Mouse (Mus musculus): ENCODE measurements at regions not wholly inside any gene's neighbourhood (a gene's known extent, or its start where the extent isn't known, plus 50 kb on each side); places are given as distances from the start of the nearest gene placed in this dataset.
A peak's percentile ranks its signal among the peaks of the same experiment; 100 is the strongest.
"Not testable (repeated sequence)": the region's sequence is repeated elsewhere in the genome, so short reads cannot be mapped to it uniquely, and the experiment has no call there.

DNA sequence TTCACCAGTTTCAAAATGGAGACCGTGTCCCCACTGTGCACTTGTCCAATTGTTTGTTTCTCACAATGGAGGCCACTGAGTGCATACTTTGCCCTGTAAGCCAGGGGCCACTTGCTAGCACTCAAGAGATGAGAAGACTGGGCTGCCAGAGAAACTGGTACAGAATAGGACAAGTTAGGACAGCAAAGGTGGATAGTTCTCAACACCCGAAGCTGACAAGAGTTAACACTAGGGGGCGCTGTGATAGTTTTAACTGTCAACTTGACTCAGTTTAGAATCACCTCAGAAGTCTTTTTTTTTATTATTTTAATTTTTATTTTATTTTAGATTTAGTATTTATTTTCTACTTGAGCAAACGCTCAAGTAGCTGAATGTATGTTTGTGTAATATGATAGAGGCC lies 188.2 kb upstream of the Asap2 start:
- H3K4me3 ChIP-seq (replicated peaks); H3K27ac ChIP-seq; H3K36me3 ChIP-seq; DNase-seq; H3K9ac ChIP-seq; H3K4me2 ChIP-seq; H3K4me1 ChIP-seq (replicated peaks); H3K27me3 ChIP-seq; ATAC-seq (ENCODE audit: low read depth): not testable (repeated sequence)
- H3K9me3 ChIP-seq (replicated peaks) = peaks cover 13% of the 10 kb centered on the region
- WGBS (ENCODE audit: insufficient replicate concordance) = 58% methylated on average over 4 of the region's 4 CpGs

DNA sequence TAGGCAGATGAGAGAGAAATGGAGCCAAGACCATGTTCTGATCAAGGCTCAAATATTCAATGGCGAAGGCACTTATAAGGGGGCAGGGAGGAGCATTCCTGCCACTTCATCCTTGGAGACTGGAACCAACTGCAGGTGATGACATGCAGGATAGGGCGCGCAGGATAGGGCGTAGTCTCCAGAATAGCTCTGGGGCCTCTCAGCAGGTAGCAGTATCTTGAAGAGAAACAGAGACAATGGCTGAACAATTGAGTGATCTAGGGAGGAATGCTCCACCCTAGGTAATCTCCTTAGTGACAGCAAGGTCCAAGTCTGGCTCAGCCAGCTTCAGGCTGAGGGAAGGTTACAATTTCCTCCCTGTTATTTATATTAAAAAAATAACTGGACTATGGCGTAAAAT lies 184.8 kb upstream of the Asap2 start:
- not testable (repeated sequence) for ATAC-seq (ENCODE audit: low read depth); H3K4me3 ChIP-seq (replicated peaks); H3K4me1 ChIP-seq (replicated peaks); H3K36me3 ChIP-seq; DNase-seq; H3K9ac ChIP-seq; H3K27me3 ChIP-seq; H3K27ac ChIP-seq; H3K9me3 ChIP-seq (replicated peaks); H3K4me2 ChIP-seq
- 75% methylated on average over 5 of the region's 5 CpGs for WGBS (ENCODE audit: insufficient replicate concordance)

DNA sequence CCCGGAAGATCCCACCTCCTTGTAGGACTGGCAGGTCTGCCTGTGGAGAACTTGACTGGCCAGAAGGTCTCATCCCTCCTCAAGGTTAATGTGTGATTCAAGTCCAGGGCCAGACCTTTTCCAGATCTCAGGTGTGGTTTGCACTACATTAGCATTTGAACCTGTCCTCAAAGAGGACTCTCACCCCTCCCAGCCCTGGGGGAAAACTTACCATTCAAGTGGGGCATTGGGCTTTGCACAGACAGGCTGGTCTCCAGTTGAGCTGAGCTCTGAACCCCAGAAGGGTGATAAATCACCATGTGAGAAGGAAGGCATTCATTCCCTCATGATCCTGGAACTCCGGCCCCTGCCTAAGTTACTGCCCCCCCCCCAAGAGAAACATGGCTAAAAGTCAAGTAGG lies 183.6 kb upstream of the Asap2 start:
- H3K9ac ChIP-seq = no peak overlapping the region
- no peak overlapping the region for H3K4me2 ChIP-seq
- DNase-seq = no peak
- no peak for ATAC-seq (ENCODE audit: low read depth)
- H3K4me1 ChIP-seq (replicated peaks) = no peaks in the 10 kb centered on the region
- 72% methylated on average over 2 of the region's 2 CpGs for WGBS (ENCODE audit: insufficient replicate concordance)
- H3K27ac ChIP-seq = no peak overlapping the region
- H3K27me3 ChIP-seq = no peaks in the 10 kb centered on the region
- H3K36me3 ChIP-seq = no peaks in the 10 kb centered on the region
- H3K9me3 ChIP-seq (replicated peaks) = peaks cover 10% of the 10 kb centered on the region
- no peak overlapping the region for H3K4me3 ChIP-seq (replicated peaks)

DNA sequence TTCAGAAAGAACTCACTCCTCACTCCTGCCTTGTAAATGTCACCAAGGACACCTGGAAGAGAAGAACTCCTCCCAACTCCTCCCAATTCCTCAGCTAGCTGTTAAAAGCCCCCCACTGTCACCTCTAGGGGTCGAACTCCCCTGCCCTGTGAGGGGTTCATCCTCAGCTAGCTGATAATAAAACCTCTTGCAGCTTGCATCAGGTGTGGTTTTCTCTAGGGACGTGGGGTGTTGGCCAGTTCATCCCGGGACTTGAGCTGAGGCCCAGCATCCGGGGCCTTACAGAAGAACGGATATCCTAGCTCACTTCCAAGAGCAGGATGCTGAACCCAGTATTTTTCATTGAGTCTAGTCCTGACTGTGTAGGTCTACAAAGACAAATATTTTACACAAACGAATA lies 176.4 kb upstream of the Asap2 start:
- not testable (repeated sequence) for H3K36me3 ChIP-seq; H3K27ac ChIP-seq; H3K4me1 ChIP-seq (replicated peaks); H3K27me3 ChIP-seq; H3K4me3 ChIP-seq (replicated peaks); H3K4me2 ChIP-seq; DNase-seq; H3K9ac ChIP-seq; H3K9me3 ChIP-seq (replicated peaks); ATAC-seq (ENCODE audit: low read depth)
- WGBS (ENCODE audit: insufficient replicate concordance) = 67% methylated on average over 6 of the region's 6 CpGs

DNA sequence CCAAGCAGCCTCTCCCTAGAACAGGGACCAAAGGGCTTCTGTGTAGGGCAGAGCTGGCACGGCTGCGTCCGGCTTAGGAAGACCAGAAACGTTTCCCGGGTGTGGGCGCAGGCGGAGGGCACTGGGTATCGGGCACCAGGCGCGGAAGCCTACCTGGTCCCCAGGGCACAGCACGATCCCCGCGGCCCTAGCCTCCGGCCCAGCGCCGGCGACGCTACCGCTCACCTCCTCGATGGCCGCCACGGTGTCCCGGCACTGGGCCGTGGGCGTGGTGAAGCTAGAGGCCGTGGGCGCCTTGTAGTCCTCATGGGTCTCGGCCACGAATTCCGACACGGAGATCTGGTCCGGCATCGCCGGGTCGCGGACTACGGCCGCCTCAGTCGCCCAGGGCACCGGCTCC lies 175.1 kb upstream of the Asap2 start:
- not testable (repeated sequence) for H3K4me1 ChIP-seq (replicated peaks); H3K27ac ChIP-seq; H3K27me3 ChIP-seq; H3K36me3 ChIP-seq; DNase-seq; H3K9me3 ChIP-seq (replicated peaks)
- peak; percentile 24 for ATAC-seq (ENCODE audit: low read depth)
- Histone ChIP-seq H3K9ac (peak overlapping the region; percentile 65), H3K4me3 (replicated peaks) (peak overlapping the region; percentile 62), H3K4me2 (peak overlapping the region; percentile 68)
- 13% methylated on average over 40 of the region's 40 CpGs for WGBS (ENCODE audit: insufficient replicate concordance)

DNA sequence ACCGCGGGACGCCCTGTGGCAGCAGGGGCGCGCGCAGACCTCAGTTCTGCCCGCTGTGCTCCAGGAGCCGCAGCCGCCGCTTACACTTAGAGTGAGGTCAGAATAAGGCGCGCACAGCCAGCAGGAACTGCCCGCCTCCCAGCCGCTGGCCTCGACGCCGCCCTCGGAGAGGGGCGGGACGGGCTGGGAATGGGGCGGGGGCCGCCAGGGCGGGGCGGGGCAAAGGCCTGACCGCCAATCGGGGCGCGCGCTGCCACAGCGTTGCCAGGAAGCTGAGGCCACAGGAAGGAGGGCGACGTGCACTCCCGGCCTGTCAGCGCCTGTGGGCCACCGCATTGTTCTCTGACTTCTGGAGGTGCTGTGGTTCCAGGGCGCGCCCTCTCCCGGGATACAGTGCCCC lies 174.7 kb upstream of the Asap2 start:
- peak overlapping the region; percentile 65 for H3K9ac ChIP-seq
- no peaks in the 10 kb centered on the region for H3K4me1 ChIP-seq (replicated peaks)
- ATAC-seq (ENCODE audit: low read depth) = peak; percentile 100
- H3K9me3 ChIP-seq (replicated peaks) = 0 out of 2 replicates have a peak, but pooled peaks cover 5% of the 10 kb centered on the region
- H3K4me2 ChIP-seq = peak overlapping the region; percentile 68
- H3K27me3 ChIP-seq = no peaks in the 10 kb centered on the region
- no peak overlapping the region for H3K27ac ChIP-seq
- WGBS (ENCODE audit: insufficient replicate concordance) = 7% methylated on average over 35 of the region's 38 CpGs
- H3K36me3 ChIP-seq = no peaks in the 10 kb centered on the region
- peak overlapping the region; percentile 62 for H3K4me3 ChIP-seq (replicated peaks)
- DNase-seq = no peak

DNA sequence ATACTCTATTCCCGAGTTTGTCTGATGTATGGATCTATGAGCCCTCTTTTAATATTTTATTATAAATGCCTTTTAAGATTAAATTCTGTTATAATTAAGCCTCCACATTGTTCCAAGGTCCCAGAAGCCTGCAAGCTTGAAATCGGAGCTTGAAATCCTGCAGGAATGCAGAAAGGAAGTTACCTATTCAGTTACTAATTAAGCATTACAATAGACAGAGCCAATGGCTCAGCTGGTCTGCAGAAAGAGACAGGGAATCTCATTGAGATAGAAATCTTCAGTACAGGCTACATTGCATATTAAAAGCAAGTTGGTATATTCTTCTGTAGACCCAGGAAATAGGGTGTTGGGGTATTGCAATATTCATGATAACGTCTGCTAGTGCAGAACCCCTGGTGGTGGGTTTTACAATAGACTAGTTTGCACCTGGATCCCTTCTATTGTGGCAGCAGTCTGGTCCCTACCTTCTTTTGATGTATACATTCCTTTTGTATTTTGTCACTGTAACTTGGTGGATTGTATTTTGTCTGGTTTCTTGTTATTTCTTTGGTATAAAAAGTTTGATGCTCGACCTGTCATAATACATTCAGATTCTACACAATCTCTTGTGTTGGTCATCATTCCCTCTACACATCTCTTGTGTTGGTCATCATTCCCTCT lies 146.5 kb upstream of the Asap2 start:
- DNase-seq; H3K9me3 ChIP-seq (replicated peaks); H3K36me3 ChIP-seq; H3K4me2 ChIP-seq; H3K27ac ChIP-seq; H3K9ac ChIP-seq; ATAC-seq (ENCODE audit: low read depth); H3K27me3 ChIP-seq; H3K4me1 ChIP-seq (replicated peaks); H3K4me3 ChIP-seq (replicated peaks): not testable (repeated sequence)
- 42% methylated on average over 4 of the region's 4 CpGs for WGBS (ENCODE audit: insufficient replicate concordance)

DNA sequence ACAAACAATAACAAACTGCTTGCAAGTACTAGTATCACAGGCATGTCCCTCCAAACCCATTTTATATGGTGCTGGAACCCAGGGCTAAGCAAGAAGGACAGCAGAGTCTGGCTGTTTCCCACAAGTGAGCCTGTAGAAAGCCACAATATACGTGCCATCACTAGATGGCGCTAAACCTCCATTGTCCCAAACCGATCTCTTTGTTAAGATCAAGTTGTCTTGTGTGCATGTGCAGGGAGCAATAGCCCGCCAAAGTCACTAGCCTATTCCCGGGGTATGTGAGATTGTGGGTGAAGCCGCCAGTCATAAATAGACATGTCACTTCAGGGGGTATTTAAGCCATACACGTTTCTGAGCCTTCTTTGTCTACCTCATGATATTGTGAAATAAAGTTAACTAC lies 145.4 kb upstream of the Asap2 start:
- not testable (repeated sequence) for H3K4me2 ChIP-seq; DNase-seq; H3K9me3 ChIP-seq (replicated peaks)

DNA sequence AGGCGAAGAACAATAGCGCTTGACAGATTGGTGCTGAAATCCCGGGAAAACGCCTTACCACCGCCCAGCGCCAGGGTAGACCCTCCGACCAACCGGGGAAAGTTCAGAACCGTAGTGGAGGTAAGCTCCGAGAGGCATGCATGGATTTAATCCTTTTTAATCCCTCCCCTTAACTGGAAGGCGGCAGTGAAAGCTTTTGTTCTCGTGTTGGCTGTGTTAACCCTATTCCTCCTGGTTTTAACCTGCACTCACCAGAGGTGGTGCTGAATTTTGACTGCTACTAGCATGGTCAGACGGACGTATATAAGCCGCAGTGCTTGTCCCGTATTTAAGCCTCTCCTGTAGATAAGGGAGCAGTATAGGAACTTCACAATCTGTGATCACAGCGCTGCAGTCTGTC lies 145.0 kb upstream of the Asap2 start:
- Histone ChIP-seq H3K27me3 (no peaks in the 10 kb centered on the region), H3K9ac (no peak overlapping the region), H3K4me2 (no peak overlapping the region), H3K27ac (no peak overlapping the region), H3K4me1 (replicated peaks) (no peaks in the 10 kb centered on the region), H3K9me3 (replicated peaks) (no peaks in the 10 kb centered on the region; the same call in 1 of the 2 replicates), H3K36me3 (no peaks in the 10 kb centered on the region), H3K4me3 (replicated peaks) (no peak overlapping the region)
- WGBS (ENCODE audit: insufficient replicate concordance) = 53% methylated on average over 17 of the region's 17 CpGs
- DNase-seq (no peak), ATAC-seq (ENCODE audit: low read depth) (no peak)

More for the DNA sequence above, 145.4 kb upstream of the Asap2 start:
- not testable (repeated sequence) for H3K4me3 ChIP-seq (replicated peaks); H3K36me3 ChIP-seq; H3K4me1 ChIP-seq (replicated peaks); ATAC-seq (ENCODE audit: low read depth); H3K27me3 ChIP-seq; H3K27ac ChIP-seq; H3K9ac ChIP-seq
- 36% methylated on average over 7 of the region's 7 CpGs for WGBS (ENCODE audit: insufficient replicate concordance)

DNA sequence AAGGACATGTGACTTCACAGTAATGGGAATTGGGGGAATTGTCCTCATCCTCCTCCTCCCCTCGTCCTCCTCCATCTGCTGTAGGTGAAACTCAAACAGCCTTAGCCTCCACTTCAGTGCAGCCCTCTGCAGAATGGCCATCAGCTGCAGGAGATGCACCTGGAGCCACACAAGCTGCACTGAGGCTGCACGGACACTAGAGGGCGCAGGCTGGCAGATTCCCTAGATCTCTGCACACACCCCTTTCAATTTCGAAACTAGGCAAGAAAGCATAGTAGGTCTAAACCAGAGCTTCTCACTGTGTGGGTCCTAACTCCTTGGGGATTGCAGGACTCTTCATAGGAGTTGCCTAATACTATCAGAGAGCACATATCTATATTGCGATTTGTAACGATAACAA lies 106.2 kb upstream of the Asap2 start:
- ATAC-seq (ENCODE audit: low read depth); H3K4me3 ChIP-seq (replicated peaks); DNase-seq; H3K4me2 ChIP-seq; H3K4me1 ChIP-seq (replicated peaks); H3K9ac ChIP-seq; H3K27ac ChIP-seq; H3K27me3 ChIP-seq; H3K36me3 ChIP-seq: not testable (repeated sequence)
- H3K9me3 ChIP-seq (replicated peaks) = 0 out of 2 replicates have a peak, but pooled peaks cover 12% of the 10 kb centered on the region
- 56% methylated on average over 6 of the region's 6 CpGs for WGBS (ENCODE audit: insufficient replicate concordance)

DNA sequence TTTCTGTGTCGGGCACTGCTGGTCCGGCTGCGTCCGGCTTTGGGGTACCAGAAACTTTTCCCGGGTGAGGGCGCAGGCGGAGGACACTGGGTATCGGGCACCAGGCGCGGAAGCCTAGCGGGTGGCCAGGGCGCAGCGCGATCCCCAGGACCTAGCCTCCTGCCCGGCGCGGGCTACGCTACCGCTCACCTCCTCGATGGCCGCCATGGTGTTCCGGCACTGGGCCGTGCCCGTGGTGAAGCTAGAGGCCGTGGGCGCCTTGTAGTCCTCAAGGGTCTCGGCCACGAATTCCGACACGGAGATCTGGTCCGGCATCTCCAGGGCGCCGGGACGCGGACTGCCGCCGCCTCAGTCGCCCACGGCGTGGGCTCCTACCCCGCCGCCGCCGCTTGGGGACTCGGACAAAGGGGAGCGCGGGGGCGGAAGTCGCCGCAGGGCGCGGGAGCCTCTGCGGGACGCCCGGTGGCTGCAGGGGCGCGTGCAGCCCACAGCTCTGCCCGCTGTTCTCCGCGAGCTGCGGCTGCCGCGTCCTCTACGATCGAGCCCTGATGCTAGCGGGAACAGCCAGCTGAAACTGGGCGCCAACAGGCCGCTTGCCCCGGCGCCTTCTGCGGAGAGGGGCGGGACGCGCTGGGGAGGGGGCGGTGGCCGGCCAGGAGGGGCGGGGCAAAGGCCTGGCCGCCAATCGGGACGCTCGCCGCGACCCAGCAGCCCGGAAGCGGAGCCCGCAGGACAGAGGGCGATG lies 69.4 kb upstream of the Asap2 start:
- ATAC-seq (ENCODE audit: low read depth) = peak; percentile 99
- not testable (repeated sequence) for H3K4me1 ChIP-seq (replicated peaks); H3K36me3 ChIP-seq; DNase-seq; H3K9me3 ChIP-seq (replicated peaks); H3K27me3 ChIP-seq
- under 1% methylated on average over 83 of the region's 87 CpGs for WGBS (ENCODE audit: insufficient replicate concordance)
- Histone ChIP-seq H3K4me3 (replicated peaks) (peak overlapping the region; percentile 78), H3K4me2 (peak overlapping the region; percentile 78), H3K9ac (peak overlapping the region; percentile 80), H3K27ac (peak overlapping the region; percentile 39)
